Mouse (Mus musculus): Measurements from ENCODE around the gene Asic2. TPM values are rescaled to one million over a fixed set of nuclear protein-coding genes. Genes with fewer than 3 reads are reported as not detected.

Asic2 gene
- polyA plus RNA-seq, 1 experiment from 2014 or later = 3.1 TPM

GRCm38 (mm10) chr11:81940988-81941387 lies 27.3 kb downstream of the Asic2 start:
- H3K4me1 ChIP-seq = no peaks in the 10 kb centered on the region
- no peaks in the 10 kb centered on the region for H3K36me3 ChIP-seq
- H3K27me3 ChIP-seq = no peaks in the 10 kb centered on the region
- H3K4me2 ChIP-seq (replicated peaks) = no peak overlapping the region
- no peak overlapping the region for H3K9ac ChIP-seq (replicated peaks)
- H3K9me3 ChIP-seq = no peaks in the 10 kb centered on the region
- 19% methylated on average over 1 of the region's 1 CpGs for WGBS
- ATAC-seq (ENCODE audit: low FRiP score, low read depth) = no peak
- no peak overlapping the region for H3K27ac ChIP-seq (replicated peaks)
- H3K4me3 ChIP-seq = no peak overlapping the region

- no peak overlapping the region for H3K9ac ChIP-seq (replicated peaks)
These were observed 30.7 kb downstream of the Asic2 start for GRCm38 (mm10) chr11:81937516-81937915.

DNA sequence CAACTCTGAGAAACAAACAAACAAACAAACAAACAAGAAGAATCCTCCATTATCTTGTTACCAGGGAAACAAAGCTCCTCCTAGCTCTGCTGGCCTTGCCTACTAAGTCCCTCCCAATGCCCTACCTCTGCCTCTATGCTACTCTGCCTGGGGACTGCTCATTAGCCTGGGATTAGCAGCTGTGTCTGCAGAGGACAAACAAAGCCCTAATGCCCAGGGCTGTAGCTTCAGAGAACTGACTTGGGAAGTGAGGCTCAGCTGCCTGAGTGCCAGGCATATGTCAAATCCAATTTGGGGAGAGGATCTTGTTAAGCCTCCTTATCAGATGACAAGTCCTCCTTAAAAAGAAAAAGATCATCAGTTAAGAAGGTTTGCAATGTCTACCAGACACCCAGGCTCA lies 41.9 kb downstream of the Asic2 start:
- Histone ChIP-seq H3K9me3 (no peaks in the 10 kb centered on the region), H3K27ac (replicated peaks) (peak overlapping the region; percentile 31; the same call in 1 of the 2 replicates), H3K4me2 (replicated peaks) (no peak overlapping the region), H3K36me3 (no peaks in the 10 kb centered on the region), H3K9ac (replicated peaks) (no peak overlapping the region), H3K4me3 (no peak overlapping the region), H3K27me3 (no peaks in the 10 kb centered on the region), H3K4me1 (0 out of 2 replicates have a peak, but pooled peaks cover 9% of the 10 kb centered on the region)
- peak; percentile 91 for ATAC-seq (ENCODE audit: low FRiP score, low read depth)

More at GRCm38 (mm10) chr11:81937516-81937915, 30.7 kb downstream of the Asic2 start:
- Histone ChIP-seq H3K27ac (replicated peaks) (no peak overlapping the region), H3K4me2 (replicated peaks) (no peak overlapping the region), H3K4me1 (no peaks in the 10 kb centered on the region), H3K36me3 (no peaks in the 10 kb centered on the region), H3K9me3 (no peaks in the 10 kb centered on the region), H3K27me3 (no peaks in the 10 kb centered on the region), H3K4me3 (no peak overlapping the region)
- no peak for ATAC-seq (ENCODE audit: low FRiP score, low read depth)
- 91% methylated on average over 1 of the region's 1 CpGs for WGBS

DNA sequence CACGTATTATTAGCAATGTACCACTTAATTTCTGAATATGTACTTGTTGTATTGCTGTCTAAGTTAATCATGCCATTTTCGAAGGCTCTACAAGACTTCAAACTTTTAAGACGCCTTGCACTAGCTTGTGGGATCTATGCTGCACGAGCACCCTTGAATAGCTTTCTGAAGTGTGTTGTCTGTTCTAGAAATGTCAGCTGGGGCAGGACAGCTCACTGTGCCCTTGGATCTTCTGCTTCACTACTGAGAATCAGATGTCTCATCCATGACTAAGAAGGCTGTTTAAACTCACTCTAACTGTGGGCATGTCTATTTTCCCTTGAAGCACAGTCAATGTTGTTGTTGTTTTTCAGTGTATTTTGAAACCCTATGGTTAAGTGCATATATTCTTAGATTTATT lies 44.6 kb downstream of the Asic2 start:
- Histone ChIP-seq H3K4me1 (0 out of 2 replicates have a peak, but pooled peaks cover 9% of the 10 kb centered on the region), H3K27me3 (no peaks in the 10 kb centered on the region), H3K9ac (replicated peaks) (no peak overlapping the region), H3K36me3 (no peaks in the 10 kb centered on the region), H3K4me3 (no peak overlapping the region), H3K4me2 (replicated peaks) (no peak overlapping the region), H3K9me3 (no peaks in the 10 kb centered on the region), H3K27ac (replicated peaks) (no peak overlapping the region)
- 90% methylated on average over 4 of the region's 4 CpGs for WGBS
- ATAC-seq (ENCODE audit: low FRiP score, low read depth) = no peak

DNA sequence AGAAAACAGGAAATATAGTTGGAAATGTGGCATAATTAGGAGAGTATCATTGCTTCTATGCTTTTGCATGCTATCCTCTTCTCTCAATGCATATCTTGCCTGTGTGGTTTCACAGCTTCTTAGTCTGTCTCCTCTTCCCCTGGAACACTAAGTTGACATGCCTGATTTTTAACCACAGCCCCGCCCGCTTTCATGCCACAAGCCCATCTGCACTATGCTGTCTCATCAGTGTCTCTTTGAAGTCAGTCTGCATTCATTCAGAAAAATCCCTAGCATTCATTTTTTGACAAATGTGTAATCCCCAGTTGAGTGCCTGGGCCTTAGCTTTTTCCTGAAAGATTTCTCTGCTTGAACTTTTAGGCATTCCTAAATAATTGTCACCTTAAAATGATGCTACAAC lies 45.2 kb downstream of the Asic2 start:
- Histone ChIP-seq H3K27ac (replicated peaks) (no peak overlapping the region), H3K9me3 (no peaks in the 10 kb centered on the region), H3K4me2 (replicated peaks) (no peak overlapping the region), H3K27me3 (no peaks in the 10 kb centered on the region), H3K36me3 (no peaks in the 10 kb centered on the region), H3K9ac (replicated peaks) (no peak overlapping the region), H3K4me1 (0 out of 2 replicates have a peak, but pooled peaks cover 9% of the 10 kb centered on the region), H3K4me3 (no peak overlapping the region)
- 84% methylated on average over 2 of the region's 2 CpGs for WGBS
- no peak for ATAC-seq (ENCODE audit: low FRiP score, low read depth)

DNA sequence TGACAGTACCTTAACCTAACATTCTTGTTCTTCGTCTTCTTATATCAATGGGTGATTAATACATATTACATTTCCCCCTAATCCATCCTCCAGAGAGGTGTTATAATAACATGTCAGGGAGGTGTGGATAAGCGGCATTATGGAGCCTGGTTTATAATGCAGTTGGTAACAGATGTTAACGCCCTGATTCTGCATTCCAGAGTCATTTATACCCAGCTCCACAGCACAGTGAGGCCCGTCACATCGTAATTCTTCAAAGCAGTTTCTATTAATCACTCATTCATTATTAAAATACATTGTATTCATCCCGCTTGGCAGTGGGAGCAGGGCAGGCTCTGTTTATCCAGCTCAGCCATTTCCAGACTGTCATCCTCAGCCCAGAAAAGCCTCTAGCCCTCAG lies 52.8 kb downstream of the Asic2 start:
- H3K36me3 ChIP-seq = no peaks in the 10 kb centered on the region
- no peaks in the 10 kb centered on the region for H3K27me3 ChIP-seq
- WGBS = 50% methylated on average over 6 of the region's 6 CpGs
- H3K4me2 ChIP-seq (replicated peaks) = no peak overlapping the region
- H3K9me3 ChIP-seq = no peaks in the 10 kb centered on the region
- no peak for ATAC-seq (ENCODE audit: low FRiP score, low read depth)
- peak overlapping the region; percentile 20; the same call in 1 of the 2 replicates for H3K27ac ChIP-seq (replicated peaks)
- no peak overlapping the region for H3K4me3 ChIP-seq
- no peak overlapping the region for H3K9ac ChIP-seq (replicated peaks)
- 0 out of 2 replicates have a peak, but pooled peaks cover 6% of the 10 kb centered on the region for H3K4me1 ChIP-seq

DNA sequence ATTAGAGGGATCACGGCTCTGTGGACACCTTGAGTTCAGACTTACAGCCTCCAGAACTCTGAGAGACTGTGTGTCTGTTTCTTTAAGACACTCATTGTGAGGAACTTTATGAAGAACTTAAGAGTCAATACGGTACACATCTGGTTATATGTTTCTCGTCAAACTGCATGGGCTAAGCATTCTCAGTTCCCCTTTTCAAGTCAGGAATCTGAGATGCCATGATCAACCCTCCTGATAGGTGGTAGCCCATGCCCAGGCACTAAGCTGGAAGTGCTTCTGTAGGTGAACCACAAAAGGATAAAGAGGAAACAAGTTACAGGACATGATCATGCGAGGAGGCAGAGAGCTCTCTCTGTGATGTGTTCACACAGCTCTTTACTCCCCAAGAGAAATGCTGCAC lies 55.2 kb downstream of the Asic2 start:
- Histone ChIP-seq H3K36me3 (no peaks in the 10 kb centered on the region), H3K4me3 (no peak overlapping the region), H3K27ac (replicated peaks) (no peak overlapping the region), H3K27me3 (no peaks in the 10 kb centered on the region), H3K4me2 (replicated peaks) (no peak overlapping the region), H3K9ac (replicated peaks) (no peak overlapping the region), H3K4me1 (0 out of 2 replicates have a peak, but pooled peaks cover 6% of the 10 kb centered on the region), H3K9me3 (no peaks in the 10 kb centered on the region)
- WGBS = 89% methylated on average over 4 of the region's 4 CpGs
- no peak for ATAC-seq (ENCODE audit: low FRiP score, low read depth)

DNA sequence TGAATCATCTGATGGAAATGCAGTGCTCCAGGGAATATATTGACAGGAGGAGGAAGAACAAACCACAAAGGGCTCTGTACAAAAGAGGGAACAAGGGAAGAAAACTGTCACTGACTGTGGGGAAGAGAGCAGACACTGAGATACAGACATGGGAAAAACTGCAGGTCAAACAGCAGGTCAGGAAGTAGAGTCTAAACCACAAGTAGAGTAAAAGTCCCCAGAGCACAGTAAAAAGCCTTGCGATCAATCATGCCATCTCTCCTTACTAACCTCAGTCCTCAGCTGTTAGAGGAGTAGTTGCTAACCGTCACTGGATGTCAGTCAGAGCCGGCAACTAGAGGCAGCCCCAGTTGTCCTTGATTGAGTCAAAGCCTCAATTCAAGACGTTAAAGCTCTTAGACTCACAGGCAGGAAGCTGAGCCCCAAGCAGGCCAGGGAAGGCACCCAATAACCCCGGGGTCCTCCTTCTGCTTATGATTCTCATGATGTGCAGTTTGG lies 58.8 kb downstream of the Asic2 start:
- WGBS = 83% methylated on average over 5 of the region's 5 CpGs
- Histone ChIP-seq H3K27ac (replicated peaks) (no peak overlapping the region), H3K36me3 (no peaks in the 10 kb centered on the region), H3K9me3 (no peaks in the 10 kb centered on the region), H3K9ac (replicated peaks) (no peak overlapping the region), H3K27me3 (no peaks in the 10 kb centered on the region), H3K4me1 (no peaks in the 10 kb centered on the region), H3K4me3 (no peak overlapping the region), H3K4me2 (replicated peaks) (no peak overlapping the region)
- ATAC-seq (ENCODE audit: low FRiP score, low read depth) = no peak

DNA sequence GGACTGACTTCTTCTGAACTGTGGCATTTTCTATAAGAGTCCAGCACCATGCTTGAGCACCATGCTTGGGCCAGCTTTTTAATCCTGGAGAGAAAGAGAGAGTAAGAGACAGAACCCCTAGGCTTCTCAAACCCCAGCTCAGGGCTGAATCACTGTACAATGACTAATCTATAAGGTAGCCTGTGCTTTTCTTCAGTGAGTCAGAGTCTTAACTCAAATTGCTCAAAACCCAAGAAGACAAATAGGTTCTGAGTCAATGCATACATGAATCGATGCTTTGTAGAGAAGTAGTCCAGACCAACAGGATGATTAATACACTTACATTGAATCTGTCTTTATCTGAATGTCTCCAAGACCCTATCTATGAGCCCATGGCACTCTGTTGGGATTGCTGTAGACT lies 59.5 kb downstream of the Asic2 start:
- H3K9ac ChIP-seq (replicated peaks) = no peak overlapping the region
- H3K4me1 ChIP-seq = no peaks in the 10 kb centered on the region
- no peak overlapping the region for H3K4me3 ChIP-seq
- no peak for ATAC-seq (ENCODE audit: low FRiP score, low read depth)
- H3K4me2 ChIP-seq (replicated peaks) = no peak overlapping the region
- WGBS = 92% methylated on average over 1 of the region's 1 CpGs
- no peaks in the 10 kb centered on the region for H3K9me3 ChIP-seq
- H3K36me3 ChIP-seq = no peaks in the 10 kb centered on the region
- no peaks in the 10 kb centered on the region for H3K27me3 ChIP-seq
- H3K27ac ChIP-seq (replicated peaks) = no peak overlapping the region

- H3K4me2 ChIP-seq (replicated peaks) = no peak overlapping the region
- H3K36me3 ChIP-seq = no peaks in the 10 kb centered on the region
- H3K27me3 ChIP-seq = no peaks in the 10 kb centered on the region
- H3K9me3 ChIP-seq = no peaks in the 10 kb centered on the region
- no peak overlapping the region for H3K27ac ChIP-seq (replicated peaks)
- peaks cover 11% of the 10 kb centered on the region for H3K4me1 ChIP-seq
- H3K9ac ChIP-seq (replicated peaks) = no peak overlapping the region
- no peak for ATAC-seq (ENCODE audit: low FRiP score, low read depth)
- H3K4me3 ChIP-seq = no peak overlapping the region
These were observed 65.9 kb downstream of the Asic2 start for GRCm38 (mm10) chr11:81902318-81902717.

DNA sequence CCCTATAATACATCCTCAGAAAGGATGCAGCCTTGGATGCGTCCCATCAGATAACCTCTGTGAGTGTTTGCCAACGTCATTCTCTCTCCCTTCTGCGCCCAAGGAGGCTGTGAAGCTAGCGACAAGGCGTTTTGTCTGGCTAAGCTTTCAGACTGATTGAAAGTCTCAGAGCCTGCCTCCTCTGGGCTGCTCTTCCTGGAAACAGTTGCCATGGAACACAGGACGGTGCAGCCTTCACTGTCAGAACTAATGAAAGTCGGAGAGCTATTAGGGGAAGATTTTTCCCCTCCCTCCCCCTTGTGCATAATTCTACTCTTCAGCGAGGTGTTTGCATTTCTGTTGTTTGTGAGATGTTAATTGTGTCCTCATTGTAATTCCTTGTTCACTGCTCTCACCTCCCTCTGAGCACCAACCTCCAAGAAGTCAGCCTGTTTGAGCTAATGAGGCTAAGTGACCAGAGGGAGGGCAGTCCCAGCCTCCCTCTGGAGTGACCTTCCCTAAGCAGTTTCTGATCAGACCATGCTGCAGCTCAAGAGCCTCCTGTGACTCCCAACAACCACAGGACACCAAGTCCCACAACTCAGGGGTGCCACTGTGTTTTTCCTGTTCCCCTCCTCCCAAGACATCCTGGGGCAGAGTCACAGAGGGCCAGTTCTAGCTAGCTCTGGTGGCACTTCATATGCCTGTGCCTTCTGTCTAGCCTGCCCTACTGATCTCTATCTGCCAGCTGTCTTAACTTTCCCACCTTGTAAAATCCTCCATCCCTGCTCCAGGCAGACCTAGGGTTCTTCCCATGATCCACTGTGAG lies 70.5 kb downstream of the Asic2 start:
- peak overlapping the region; percentile 78 for H3K27ac ChIP-seq (replicated peaks)
- WGBS = 2% methylated on average over 8 of the region's 8 CpGs
- H3K27me3 ChIP-seq = no peaks in the 10 kb centered on the region
- no peaks in the 10 kb centered on the region for H3K9me3 ChIP-seq
- no peak overlapping the region for H3K4me3 ChIP-seq
- H3K36me3 ChIP-seq = no peaks in the 10 kb centered on the region
- H3K4me2 ChIP-seq (replicated peaks) = peak overlapping the region; percentile 8
- ATAC-seq (ENCODE audit: low FRiP score, low read depth) = 0 out of 2 replicates have a peak, but pooled peaks have one; percentile 49
- peaks cover 19% of the 10 kb centered on the region for H3K4me1 ChIP-seq
- H3K9ac ChIP-seq (replicated peaks) = 0 out of 2 replicates have a peak overlapping the region, but pooled peaks have one; percentile 12

GRCm38 (mm10) chr11:81896511-81896910 lies 71.7 kb downstream of the Asic2 start:
- Histone ChIP-seq H3K4me1 (peaks cover 19% of the 10 kb centered on the region), H3K4me3 (no peak overlapping the region), H3K9ac (replicated peaks) (no peak overlapping the region), H3K4me2 (replicated peaks) (no peak overlapping the region), H3K36me3 (no peaks in the 10 kb centered on the region), H3K27ac (replicated peaks) (no peak overlapping the region), H3K9me3 (no peaks in the 10 kb centered on the region), H3K27me3 (no peaks in the 10 kb centered on the region)
- no peak for ATAC-seq (ENCODE audit: low FRiP score, low read depth)
- 89% methylated on average over 6 of the region's 6 CpGs for WGBS
